Mouse (Mus musculus) bone marrow, adult 2 months (tissue): ENCODE results near the gene Atp5d.

Experiments used
- CTCF ChIP-seq: fragments of 200-500 bp; IDR thresholded peaks from 2 replicates; pipeline ENCODE4 v1.5.1; 2011; ENCODE audit warnings: low read length, control low read depth; ENCODE audit not compliant: control insufficient read depth, insufficient read depth
- POLR2A ChIP-seq: fragments of 200-500 bp; IDR thresholded peaks from 2 replicates; pipeline ENCODE4 v1.6.1; 2011; ENCODE audit warnings: low read depth, mild to moderate bottlenecking, control low read depth, low read length, borderline replicate concordance; ENCODE audit not compliant: control insufficient read depth

DNA sequence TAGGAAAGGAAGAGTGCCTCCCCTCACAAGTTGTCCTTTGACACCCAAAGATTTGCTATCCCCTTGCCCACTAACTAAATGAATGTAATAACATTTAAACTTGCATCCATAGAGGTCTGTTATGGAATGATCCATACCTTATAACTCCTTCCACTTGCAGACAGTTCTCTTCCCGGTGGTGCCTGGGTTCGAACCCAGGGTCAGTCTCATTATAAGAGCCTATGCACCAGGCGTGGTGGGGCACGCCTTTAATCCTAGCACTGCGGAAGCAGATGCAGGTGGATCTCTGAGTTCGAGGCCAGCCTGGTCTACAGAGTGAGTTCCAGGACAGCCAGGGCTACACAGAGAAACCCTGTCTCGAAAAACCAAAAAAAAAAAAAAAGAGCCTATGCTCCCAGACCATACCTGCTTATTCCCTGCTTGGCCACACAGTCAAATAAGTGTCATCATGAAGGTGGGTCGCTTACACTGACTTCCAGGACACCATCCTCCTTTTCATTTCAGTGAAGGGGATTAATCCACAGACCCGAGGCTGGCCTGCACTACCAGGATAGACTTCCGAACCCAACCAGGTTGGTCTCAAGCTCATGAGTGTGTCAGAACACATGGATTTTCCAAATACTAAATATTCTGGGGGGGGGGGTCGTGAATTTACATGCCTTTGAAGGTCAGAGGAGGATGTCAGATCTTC is 1.7 kb downstream of the Atp5d start:
- no peak for TF ChIP-seq CTCF
- no peak for TF ChIP-seq POLR2A
